Mouse (Mus musculus): ENCODE results near the gene Slc35a3. TPM values are rescaled to one million over a fixed set of nuclear protein-coding genes. Genes with fewer than 3 reads are reported as not detected.
"Not testable (repeated sequence)": the region's sequence is repeated elsewhere in the genome, so short reads cannot be mapped to it uniquely, and the experiment has no call there.

Slc35a3 gene
- total RNA-seq (2021) = 10 to 100 TPM; 13.6 to 14.9 TPM
- long read RNA-seq, experiment 1, full-length matches to known transcripts = 5 of 7 reads
- long read RNA-seq, experiment 1, partial matches to known transcripts = 0 of 7 reads
- long read RNA-seq, experiment 1, other reads (novel, unspliced or antisense) = 2 of 7 reads
- long read RNA-seq, experiment 2, full-length matches to known transcripts = 6 of 11 reads
- long read RNA-seq, experiment 2, partial matches to known transcripts = 3 of 11 reads
- long read RNA-seq, experiment 2, other reads (novel, unspliced or antisense) = 2 of 11 reads

- DNase-seq (ENCODE audit: low spot score in 2 of 2) = no peak
These were observed at the start of gene Slc35a3 for GRCm38 (mm10) chr3:116712436-116712881. Gene Slc35a3 (minus strand): TSS chr3:116712831.

DNA sequence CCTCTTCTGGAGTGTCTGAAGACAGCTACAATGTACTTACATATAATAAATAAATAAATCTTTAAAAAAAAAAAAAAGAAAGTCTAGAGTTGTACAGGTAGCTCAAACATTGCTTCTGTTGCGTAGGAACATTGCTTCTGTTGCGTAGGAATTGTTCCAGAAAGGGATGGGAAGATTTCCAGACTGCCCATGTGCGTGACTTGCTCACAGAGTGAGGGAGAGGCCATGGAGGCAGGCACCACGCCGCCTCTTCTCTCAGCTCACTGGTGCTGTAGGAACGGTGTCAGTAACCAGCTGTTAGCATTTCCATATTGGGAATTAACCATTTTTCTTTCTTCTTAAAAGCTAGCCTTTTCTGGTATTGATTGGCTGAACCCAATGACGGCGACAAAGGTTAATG, 40.2 kb upstream of the Slc35a3 start:
- DNase-seq (ENCODE audit: low spot score in 2 of 2) = no peak

DNA sequence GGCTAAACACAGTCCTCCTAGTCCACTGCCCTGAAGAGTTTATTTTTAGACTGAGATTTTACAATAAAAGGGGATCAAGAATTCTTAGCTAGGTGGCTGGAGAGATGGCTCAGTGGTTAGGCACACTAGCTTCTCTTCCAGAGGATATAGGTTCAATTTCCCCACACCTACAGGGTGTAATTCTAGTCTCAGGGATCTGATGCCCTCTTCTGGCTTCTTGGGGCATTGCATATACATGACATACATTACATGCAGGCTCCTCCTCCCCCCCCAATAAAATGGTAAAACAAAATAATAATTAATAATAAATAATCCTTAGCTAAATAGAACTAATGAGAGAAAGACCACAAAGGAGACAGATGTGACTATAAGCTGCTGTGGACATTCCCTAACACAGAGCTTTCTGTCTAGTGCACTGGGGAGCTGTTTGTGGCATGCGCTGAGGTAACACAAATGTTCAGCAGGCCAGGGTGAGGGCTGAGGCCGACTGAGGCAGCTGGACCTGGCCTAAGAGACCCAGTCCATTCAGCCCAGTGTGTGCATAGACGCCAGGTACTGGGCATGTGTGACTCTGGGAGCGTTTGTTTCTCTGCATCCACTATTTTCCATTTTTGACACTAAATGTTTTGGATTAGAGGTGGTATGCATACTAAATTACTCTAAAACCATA, 38.7 kb upstream of the Slc35a3 start:
- DNase-seq (ENCODE audit: low spot score in 2 of 2) = peak in 1 of 2 experiments; percentile 34

GRCm38 (mm10) chr3:116748391-116749170, 36.0 kb upstream of the Slc35a3 start:
- DNase-seq (ENCODE audit: low spot score in 2 of 2) = peak; percentile 22 to 34

GRCm38 (mm10) chr3:116747648-116748047, 35.0 kb upstream of the Slc35a3 start:
- DNase-seq (ENCODE audit: low spot score in 2 of 2) = not testable (repeated sequence)

- DNase-seq (ENCODE audit: low spot score in 2 of 2) = no peak
These were observed 28.3 kb upstream of the Slc35a3 start for GRCm38 (mm10) chr3:116740963-116741362.

- DNase-seq (ENCODE audit: low spot score in 2 of 2) = no peak
These were observed 27.5 kb upstream of the Slc35a3 start for GRCm38 (mm10) chr3:116740106-116740505.

DNA sequence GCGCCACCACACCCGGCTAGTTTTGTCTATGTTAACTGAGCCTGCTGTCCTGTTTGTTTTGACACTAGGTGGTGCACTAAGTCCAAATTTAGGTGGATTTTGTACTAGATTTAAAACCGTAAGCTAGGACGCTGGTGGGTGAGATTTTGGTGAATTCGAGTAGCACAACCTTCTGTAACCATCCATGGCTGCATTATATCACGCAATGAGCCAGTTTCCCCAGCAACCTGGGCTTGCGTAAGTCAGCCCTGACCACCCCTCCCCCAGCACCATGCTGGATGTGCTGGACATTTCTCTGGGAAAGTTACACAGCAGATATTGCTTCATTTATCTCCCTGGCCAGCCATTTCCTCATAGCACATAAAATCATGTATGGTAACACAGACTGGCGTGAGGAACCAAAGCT, 24.7 kb upstream of the Slc35a3 start:
- no peak for DNase-seq (ENCODE audit: low spot score in 2 of 2)

GRCm38 (mm10) chr3:116729483-116730174, 17.0 kb upstream of the Slc35a3 start:
- DNase-seq (ENCODE audit: low spot score in 2 of 2) = no peak

DNA sequence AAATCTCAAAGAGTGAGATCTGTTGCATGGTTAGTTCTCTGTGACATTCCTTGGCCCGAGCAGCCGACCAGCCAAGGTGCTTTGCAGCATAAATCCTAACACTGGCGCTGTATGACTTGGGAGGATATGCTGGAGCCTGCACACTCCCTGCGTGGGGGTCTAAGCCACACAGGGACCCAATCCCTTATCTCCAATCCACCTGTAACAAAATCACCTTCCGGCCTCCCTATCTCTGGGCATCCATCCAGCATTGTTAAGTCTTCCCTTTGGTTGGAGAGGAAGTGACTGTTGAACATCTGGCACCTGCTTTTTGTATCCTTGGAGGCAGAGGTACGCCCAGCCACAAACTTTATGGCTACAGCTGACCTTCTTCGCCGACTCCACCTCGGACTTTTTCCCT, 14.2 kb upstream of the Slc35a3 start:
- DNase-seq (ENCODE audit: low spot score in 2 of 2) = no peak

DNA sequence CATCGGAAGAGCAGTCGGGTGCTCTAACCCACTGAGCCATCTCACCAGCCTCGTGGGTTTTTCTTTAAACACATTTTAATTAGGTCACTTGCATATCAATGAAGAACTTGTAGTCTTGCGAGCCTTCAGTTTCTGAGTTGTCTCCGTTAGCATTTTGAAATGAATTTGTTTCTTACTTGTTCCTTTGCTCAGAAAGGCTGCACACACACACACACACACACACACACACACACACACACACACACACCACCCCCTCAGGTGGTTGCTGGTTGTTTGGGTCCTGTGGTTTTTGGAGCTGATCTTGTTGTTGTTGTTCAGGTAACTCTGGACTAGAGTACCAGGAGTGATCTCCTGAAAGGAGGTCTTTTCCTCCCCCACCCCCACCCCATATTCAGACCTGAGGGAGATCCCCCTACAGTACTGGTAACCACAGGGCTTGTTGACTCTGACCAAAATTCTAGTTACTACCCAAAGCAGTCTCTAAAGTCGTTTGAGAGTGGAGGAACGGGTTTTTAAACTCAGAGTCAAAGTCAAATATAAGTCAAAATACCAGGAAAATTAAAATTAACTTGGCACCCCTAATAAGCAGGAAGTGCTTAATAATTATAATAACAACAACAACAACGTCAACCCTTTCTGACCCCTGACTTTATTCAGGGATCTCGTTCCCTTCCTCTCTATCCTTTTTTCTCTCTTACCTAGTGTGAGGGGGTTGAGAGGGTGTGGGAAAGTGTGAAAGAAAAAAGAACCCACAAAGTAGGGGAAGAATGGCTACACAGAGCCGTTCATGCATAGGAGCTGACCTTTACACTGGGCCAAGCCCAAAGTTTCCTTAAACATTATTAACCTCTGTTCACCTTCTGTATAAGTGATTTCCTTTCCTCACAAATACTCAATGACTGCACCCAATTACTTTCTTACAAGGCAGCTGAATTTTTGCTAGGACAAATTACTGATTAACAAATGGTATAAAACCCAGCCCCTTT, 11.2 kb upstream of the Slc35a3 start:
- no peak for DNase-seq (ENCODE audit: low spot score in 2 of 2)

GRCm38 (mm10) chr3:116722980-116723379, 10.3 kb upstream of the Slc35a3 start:
- no peak for DNase-seq (ENCODE audit: low spot score in 2 of 2)

DNA sequence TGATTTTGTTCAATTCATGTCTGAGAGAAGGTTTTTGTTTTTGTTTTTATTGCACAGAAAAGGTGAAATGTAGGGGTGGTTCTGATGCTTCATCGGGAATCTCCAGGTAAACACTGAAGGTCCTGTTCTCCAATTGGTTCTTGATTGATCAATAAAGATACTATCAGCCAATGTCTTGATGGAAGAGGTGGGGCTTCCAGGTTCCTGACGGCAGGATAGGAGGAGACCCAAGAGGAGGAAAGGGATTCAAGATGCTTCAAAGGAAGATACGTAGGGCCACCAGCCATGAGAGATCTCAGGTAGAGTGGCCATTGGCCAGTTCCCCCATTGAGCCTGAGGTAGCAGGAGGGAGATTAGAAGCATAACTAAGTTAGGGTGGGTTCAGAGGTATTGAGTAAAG, 6.3 kb upstream of the Slc35a3 start:
- no peak for DNase-seq (ENCODE audit: low spot score in 2 of 2)

- DNase-seq (ENCODE audit: low spot score in 2 of 2) = no peak
These were observed 400 bp upstream of the Slc35a3 start for GRCm38 (mm10) chr3:116713031-116713430.

DNA sequence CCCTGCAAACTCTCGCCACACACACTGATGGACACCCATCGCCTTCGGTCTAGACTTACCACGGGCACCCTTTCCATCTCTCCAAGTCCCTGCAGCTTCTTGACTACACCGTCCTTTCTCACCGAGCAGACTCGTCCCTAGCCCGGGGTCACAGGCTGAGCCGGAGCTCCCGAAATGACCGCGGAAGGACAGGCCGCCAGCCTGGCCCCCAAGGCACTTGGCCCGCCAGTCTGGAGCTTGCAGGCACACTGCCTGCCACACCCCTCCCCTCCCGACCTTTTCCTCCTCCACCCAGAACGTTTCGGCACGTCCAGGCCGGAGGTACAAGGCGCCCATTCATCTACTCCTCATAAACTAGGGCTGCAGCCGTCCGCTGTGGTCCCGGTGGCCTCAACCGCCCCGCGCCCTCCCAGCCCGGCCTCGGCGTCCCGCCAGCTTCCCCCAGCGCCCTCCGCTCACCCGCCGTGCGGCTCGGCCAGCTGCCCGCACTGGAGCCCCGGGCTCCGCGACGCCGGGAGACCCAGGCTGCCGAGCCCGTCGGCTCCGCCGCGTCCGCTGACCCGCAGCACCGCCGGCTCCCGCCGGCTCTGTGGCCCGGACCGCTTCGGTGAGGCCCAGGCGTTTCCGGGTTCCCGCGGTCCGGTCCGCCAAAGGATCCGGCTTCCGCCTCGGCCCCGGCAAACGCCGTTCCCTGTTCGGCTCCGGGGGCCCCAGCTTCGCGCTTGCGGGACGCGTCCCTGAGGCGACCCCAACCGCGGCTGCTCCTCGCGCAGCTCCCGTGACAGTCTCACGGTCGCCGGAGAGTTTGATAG, 801 bp downstream of the Slc35a3 start:
- peak; percentile 79 to 88 for DNase-seq (ENCODE audit: low spot score in 2 of 2)

- DNase-seq (ENCODE audit: low spot score in 2 of 2) = no peak
These were observed 1.7 kb downstream of the Slc35a3 start for GRCm38 (mm10) chr3:116710941-116711340.

DNA sequence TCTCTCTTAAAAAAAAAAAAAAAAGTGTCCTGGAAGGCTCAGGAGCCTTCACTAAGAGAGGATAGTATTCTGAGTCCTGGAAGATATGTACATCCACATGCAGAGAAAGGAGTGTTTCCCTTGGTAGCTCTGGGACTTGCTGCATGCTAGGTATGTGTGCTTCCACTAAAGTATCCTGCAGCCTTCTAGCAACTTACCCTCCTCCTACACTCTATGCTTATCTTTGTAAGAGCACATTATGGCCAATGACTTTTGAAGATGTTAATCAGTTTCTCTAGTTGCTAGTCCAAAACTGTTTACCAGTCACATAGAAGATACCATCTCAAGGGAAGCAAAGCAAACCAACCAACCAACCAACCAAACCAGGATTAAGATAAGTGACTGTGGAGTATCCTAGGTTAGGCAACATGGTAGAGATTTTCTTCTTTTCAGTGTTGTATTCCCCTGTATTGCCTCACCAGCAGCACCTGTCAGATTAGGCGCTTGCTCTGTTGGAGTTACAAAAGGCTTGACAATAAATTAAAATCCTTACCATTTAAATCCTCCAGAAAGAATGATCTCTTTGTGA, 6.9 kb downstream of the Slc35a3 start:
- no peak for DNase-seq (ENCODE audit: low spot score in 2 of 2)

- DNase-seq (ENCODE audit: low spot score in 2 of 2) = no peak
These were observed 8.8 kb downstream of the Slc35a3 start for GRCm38 (mm10) chr3:116703835-116704234.

All from layer of hippocampus, postnatal 14 days (tissue).